17 mouse cellular contexts compared by ENCODE assay signal in genomic region chr13:112009288-112009687, GRCm38 (mm10).
DNase-seq lines count a peak whose midpoint lies in the region; ATAC-seq and TF ChIP-seq lines count a peak whose summit lies in the region.
"Had no signal": no experiment of that assay in that cellular context is flagged by ENCODE, and none has a peak within 500 bp of the region (broad histone marks: within the 10 kb centered on the region; RNA-seq: fewer than 3 reads in every experiment).

No protein-coding gene starts in this region.

- H3K9me3 ChIP-seq in lung, postnatal 0 days (ENCODE audit: low read length), result no peaks in the 10 kb centered on the region
- H3K9me3 ChIP-seq: forebrain, embryonic 15.5 days; hindbrain, embryonic 13.5 days; limb, embryonic 10.5 days; midbrain, embryonic 13.5 days had no signal

- no peaks in the 10 kb centered on the region for H3K36me3 ChIP-seq in lung, postnatal 0 days (ENCODE audit: insufficient read depth, low read length)
- H3K36me3 ChIP-seq in small intestine, adult 2 months (ENCODE audit: control insufficient read depth, insufficient read depth, low read length), result no peaks in the 10 kb centered on the region
- H3K36me3 ChIP-seq: forebrain, embryonic 15.5 days; heart, embryonic 13.5 days; hindbrain, embryonic 13.5 days; limb, embryonic 10.5 days; midbrain, embryonic 13.5 days had no signal

- no peak for ATAC-seq in lung, postnatal 0 days
- no peak for ATAC-seq in megakaryocyte-erythroid progenitor cell, adult 5-6 weeks (replicated peaks; ENCODE audit: low FRiP score, low TSS enrichment, poor library complexity, severe bottlenecking)
- ATAC-seq: forebrain, embryonic 15.5 days; midbrain, embryonic 13.5 days had no signal

- TF ChIP-seq POLR2A in lung, adult 2 months (IDR thresholded peaks at IDR 0.05; ENCODE audit: borderline replicate concordance, extremely low read depth, low read depth, low read length), result no peak
- TF ChIP-seq POLR2A in small intestine, adult 2 months (IDR thresholded peaks at IDR 0.05; ENCODE audit: low read depth, low read length), result no peak

- H3K27me3 ChIP-seq in lung, postnatal 0 days (replicated peaks; ENCODE audit: insufficient read depth, low read length), result no peaks in the 10 kb centered on the region
- H3K27me3 ChIP-seq in small intestine, adult 2 months (ENCODE audit: control insufficient read depth, insufficient read depth, low read length), result no peaks in the 10 kb centered on the region
- H3K27me3 ChIP-seq: forebrain, embryonic 15.5 days; heart, embryonic 13.5 days; hindbrain, embryonic 13.5 days; midbrain, embryonic 13.5 days had no signal

- peak; percentile 28 for DNase-seq in kidney, adult 9 months
- DNase-seq in kidney, adult 18-20 months, result no peak
- no peak for DNase-seq in lung, postnatal 0 days (ENCODE audit: low spot score)
- no peak for DNase-seq in lung, adult 2 months
- peak; percentile 15 for DNase-seq in NIH3T3 (ENCODE audit: low read depth)
- DNase-seq in cerebellum, adult 9-10 months, result no peak
- DNase-seq: cerebellum, adult 18-20 months; gastrocnemius, postnatal 25 days; kidney, postnatal 10 days; thymus, postnatal 4 days had no signal

- no peak overlapping the region for H3K4me2 ChIP-seq in lung, postnatal 0 days (replicated peaks; ENCODE audit: low read depth, low read length)
- H3K4me2 ChIP-seq: forebrain, embryonic 15.5 days; heart, embryonic 13.5 days; hindbrain, embryonic 13.5 days; midbrain, embryonic 13.5 days had no signal

- 70% methylated on average over 3 of the region's 3 CpGs for WGBS in lung, postnatal 0 days
- 65% methylated on average over 3 of the region's 3 CpGs for WGBS in lung, adult 2 months
- WGBS in small intestine, adult 2 months, result 79% methylated on average over 3 of the region's 3 CpGs

- H3K9ac ChIP-seq in lung, postnatal 0 days (replicated peaks; ENCODE audit: low read depth), result no peak overlapping the region
- H3K9ac ChIP-seq: forebrain, embryonic 15.5 days; heart, embryonic 13.5 days; hindbrain, embryonic 13.5 days; midbrain, embryonic 13.5 days had no signal

- peak; percentile 41 for TF ChIP-seq CTCF in lung, postnatal 0 days (IDR thresholded peaks at IDR 0.05)
- no peak for TF ChIP-seq CTCF in lung, adult 2 months (IDR thresholded peaks at IDR 0.05; ENCODE audit: insufficient read depth, low read length)
- peak; percentile 32; the same call in 1 of the 2 replicates for TF ChIP-seq CTCF in small intestine, adult 2 months (IDR thresholded peaks at IDR 0.05; ENCODE audit: extremely low read depth, insufficient read length, insufficient replicate concordance, low read depth, low read length)

- no peak for TF ChIP-seq EP300 in lung, postnatal 0 days (IDR thresholded peaks at IDR 0.05)

- no peak overlapping the region for H3K27ac ChIP-seq in lung, postnatal 0 days (ENCODE audit: low read length)
- no peak overlapping the region for H3K27ac ChIP-seq in small intestine, adult 2 months (ENCODE audit: insufficient read depth, low read depth, low read length)
- H3K27ac ChIP-seq: forebrain, embryonic 15.5 days; hindbrain, embryonic 13.5 days; limb, embryonic 10.5 days; midbrain, embryonic 13.5 days had no signal

- no peak overlapping the region for H3K4me3 ChIP-seq in lung, postnatal 0 days (ENCODE audit: low read depth, low read length)
- no peak overlapping the region for H3K4me3 ChIP-seq in lung, adult 2 months (replicated peaks; ENCODE audit: extremely low read depth, low read depth, low read length)
- H3K4me3 ChIP-seq in small intestine, adult 2 months (ENCODE audit: low read depth, low read length), result no peak overlapping the region
- H3K4me3 ChIP-seq: forebrain, embryonic 15.5 days; heart, embryonic 13.5 days; hindbrain, embryonic 13.5 days; limb, embryonic 10.5 days; midbrain, embryonic 13.5 days had no signal

- no peaks in the 10 kb centered on the region; the same call in 1 of the 2 replicates for H3K4me1 ChIP-seq in lung, postnatal 0 days (ENCODE audit: insufficient read depth, low read depth, low read length)
- no peaks in the 10 kb centered on the region; the same call in 1 of the 2 replicates for H3K4me1 ChIP-seq in lung, adult 2 months (ENCODE audit: control insufficient read depth, insufficient read depth, low read length)
- no peaks in the 10 kb centered on the region for H3K4me1 ChIP-seq in small intestine, adult 2 months (ENCODE audit: control insufficient read depth, insufficient read depth, insufficient read length, low read length)
- H3K4me1 ChIP-seq: forebrain, embryonic 15.5 days; hindbrain, embryonic 13.5 days; limb, embryonic 10.5 days; midbrain, embryonic 13.5 days had no signal

Comparison
In these comparisons a context has a peak if more than half of its experiments do, and no peak if none do; other contexts are left out.
1. DNase-seq: peak in kidney, adult 9 months (single experiment) and NIH3T3 (single experiment); none in kidney, adult 18-20 months (single experiment), lung, postnatal 0 days (single experiment), lung, adult 2 months (single experiment) and cerebellum, adult 9-10 months (single experiment).